Mouse (Mus musculus) ES-E14 (cell line): ENCODE measurements at regions not wholly inside any gene's neighbourhood (a gene's known extent, or its start where the extent isn't known, plus 50 kb on each side); places are given as distances from the start of the nearest gene placed in this dataset.

Experiments used
- DNase-seq: peaks from one replicate; pipeline ENCODE4 v3.0.0-alpha.2; 2013; ENCODE audit warnings: low read depth, low spot score
- H3K27ac ChIP-seq: 2 replicates; pipeline ENCODE4 v1.5.1; 2012; ENCODE audit warnings: low read depth, mild to moderate bottlenecking, low read length, moderate library complexity, mixed read lengths; ENCODE audit not compliant: poor library complexity, insufficient read depth, severe bottlenecking
- H3K36me3 ChIP-seq: 2 replicates; pipeline ENCODE4 v1.6.1; 2012; ENCODE audit warnings: mild to moderate bottlenecking, low read length, moderate library complexity, mixed read lengths; ENCODE audit not compliant: control insufficient read depth, poor library complexity, insufficient read depth, severe bottlenecking
- H3K4me1 ChIP-seq, 2 experiments: fragments of 150-350 bp in 1 of 2; sonication (generic) in 1 of 2; 2 replicates each; pipeline ENCODE4 v1.6.1; 2012; ENCODE audit warnings: low read length in 2 of 2, mild to moderate bottlenecking in 1 of 2, mixed read lengths in 1 of 2; ENCODE audit not compliant: control insufficient read depth in 2 of 2, insufficient read depth in 2 of 2, poor library complexity in 1 of 2
- H3K4me3 ChIP-seq, 2 experiments: fragments of 150-350 bp in 1 of 2; sonication (generic) in 1 of 2; 2 replicates each; pipeline ENCODE4 v1.5.1; 2012; ENCODE audit warnings: low read length in 2 of 2, low read depth in 1 of 2, mild to moderate bottlenecking in 1 of 2, mixed read lengths in 1 of 2; ENCODE audit not compliant: insufficient read depth in 1 of 2, poor library complexity in 1 of 2, severe bottlenecking in 1 of 2
- H3K9ac ChIP-seq: 2 replicates; pipeline ENCODE4 v1.6.1; 2012; ENCODE audit warnings: low read depth, mild to moderate bottlenecking, low read length, mixed read lengths; ENCODE audit not compliant: poor library complexity, insufficient read depth, severe bottlenecking
- H3K9me3 ChIP-seq: fragments of 150-350 bp; sonication (generic); 2 replicates; pipeline ENCODE4 v1.6.1; 2012; ENCODE audit warnings: low read depth, mild to moderate bottlenecking, low read length; ENCODE audit not compliant: control insufficient read depth, insufficient read depth
- CHD2 ChIP-seq: IDR thresholded peaks from 2 replicates; pipeline ENCODE4 v1.6.1; 2014; ENCODE audit warnings: mild to moderate bottlenecking, low read depth, low read length, inconsistent platforms
- HCFC1 ChIP-seq: IDR thresholded peaks from 2 replicates; pipeline ENCODE4 v1.6.1; 2012; ENCODE audit warnings: low read length, inconsistent platforms, borderline replicate concordance; ENCODE audit not compliant: insufficient read depth
- MAFK ChIP-seq: IDR thresholded peaks from 2 replicates; pipeline ENCODE4 v1.6.1; 2014; ENCODE audit warnings: mild to moderate bottlenecking, low read depth, low read length, inconsistent platforms; ENCODE audit not compliant: insufficient read depth
- ZC3H11A ChIP-seq: IDR thresholded peaks from 2 replicates; pipeline ENCODE4 v1.6.1; 2012; ENCODE audit warnings: low read depth, mild to moderate bottlenecking, inconsistent platforms, low read length, borderline replicate concordance
- ZNF384 ChIP-seq: IDR thresholded peaks from 2 replicates; pipeline ENCODE4 v1.6.1; 2012; ENCODE audit warnings: low read depth, low read length, inconsistent platforms
- in situ Hi-C, 2 experiments: fragments of 600-800 bp; cut with MboI; formaldehyde crosslinking; loops; one replicate each; pipeline ENCODE4 v1.15.1; 2025; ENCODE audit warnings: low sequenced_read_pairs in 2 of 2, inconsistent platforms in 1 of 2; ENCODE audit not compliant: unreplicated experiment in 2 of 2

- Histone ChIP-seq H3K9me3 (no peaks in the 10 kb centered on the region), H3K36me3 (no peaks in the 10 kb centered on the region), H3K4me3 (no peak overlapping the region), H3K4me1 (peaks cover 1 to 2% of the 10 kb centered on the region in 2 experiments; a peak in 1 of 4 replicates), H3K27ac (no peak overlapping the region), H3K9ac (no peak overlapping the region)
- no peak for DNase-seq
- no peak for TF ChIP-seq CHD2
- TF ChIP-seq MAFK, result no peak
- in situ Hi-C loops, result no loop called here
These were observed 55.9 kb upstream of the Gata5 start for GRCm38 (mm10) chr2:180390216-180390996.

GRCm38 (mm10) chr2:180389486-180389885, 55.0 kb upstream of the Gata5 start:
- H3K4me3 ChIP-seq, result no peak overlapping the region
- in situ Hi-C loops, result no loop called here
- no peak overlapping the region for H3K9ac ChIP-seq
- H3K27ac ChIP-seq, result no peak overlapping the region
- no peak for DNase-seq
- no peaks in the 10 kb centered on the region for H3K9me3 ChIP-seq
- H3K36me3 ChIP-seq, result no peaks in the 10 kb centered on the region
- peaks cover 1 to 2% of the 10 kb centered on the region in 2 experiments; a peak in 1 of 4 replicates for H3K4me1 ChIP-seq
- no peak for TF ChIP-seq ZC3H11A
- TF ChIP-seq HCFC1, result no peak
- no peak for TF ChIP-seq ZNF384
- TF ChIP-seq CHD2, result no peak
- no peak for TF ChIP-seq MAFK

- no peak overlapping the region for H3K9ac ChIP-seq
- no peaks in the 10 kb centered on the region for H3K36me3 ChIP-seq
- no peaks in the 10 kb centered on the region for H3K9me3 ChIP-seq
- no peak for DNase-seq
- TF ChIP-seq CHD2, result no peak
- no peak for TF ChIP-seq MAFK
- TF ChIP-seq HCFC1, result no peak
- no peak for TF ChIP-seq ZNF384
- in situ Hi-C loops, result no loop called here
- no peak overlapping the region for H3K4me3 ChIP-seq
- peaks cover 1 to 2% of the 10 kb centered on the region in 2 experiments; a peak in 1 of 4 replicates for H3K4me1 ChIP-seq
- H3K27ac ChIP-seq, result no peak overlapping the region
These were observed 54.5 kb upstream of the Gata5 start for GRCm38 (mm10) chr2:180389013-180389412.

- Histone ChIP-seq H3K36me3 (no peaks in the 10 kb centered on the region), H3K9ac (no peak overlapping the region), H3K4me3 (no peak overlapping the region), H3K27ac (no peak overlapping the region), H3K9me3 (no peaks in the 10 kb centered on the region), H3K4me1 (peaks cover 1 to 2% of the 10 kb centered on the region in 2 experiments; a peak in 1 of 4 replicates)
- DNase-seq, result no peak
- in situ Hi-C loops, result no loop called here
- TF ChIP-seq ZNF384 (no peak), MAFK (no peak), HCFC1 (no peak), ZC3H11A (no peak), CHD2 (no peak)
These were observed 53.6 kb upstream of the Gata5 start for GRCm38 (mm10) chr2:180388122-180388521.
